Mouse (Mus musculus) left cerebral cortex, postnatal 10 days (tissue): ENCODE results near the gene Mettl23. TPM values are rescaled to one million over a fixed set of nuclear protein-coding genes. Genes with fewer than 3 reads are reported as not detected.
A peak's percentile ranks its signal among the peaks of the same experiment; 100 is the strongest.
"Not testable (repeated sequence)": the region's sequence is repeated elsewhere in the genome, so short reads cannot be mapped to it uniquely, and the experiment has no call there.

Experiments used
- DNase-seq, 2 experiments: peaks; one replicate each; pipeline ENCODE4 v3.0.0; 2021 to 2022; ENCODE audit warnings: low spot score in 2 of 2, mixed read lengths in 1 of 2; ENCODE audit errors: extremely low spot score in 1 of 2
- intact Hi-C: fragments of 180-260 bp; cut with DNase I; formaldehyde crosslinking; loops from one replicate; pipeline ENCODE4 v1.15.1; 2025
- total RNA-seq, 2 experiments: library from RNA; stranded (reverse); gene quantifications; 2 replicates each; pipeline ENCODE4 v1.2.3; 2021

Mettl23 gene
- total RNA-seq, 2 experiments from 2014 or later = 26.7 to 29.4 TPM

GRCm38 (mm10) chr11:116814884-116815415, 28.1 kb upstream of the Mettl23 start:
- DNase-seq = no peak
- intact Hi-C loops = loop anchor here (10.0 kb wide), 1 partner anchor 320 kb away; the partner anchor contains the start of gene Prpsap1

GRCm38 (mm10) chr11:116816769-116817168, 26.3 kb upstream of the Mettl23 start:
- intact Hi-C loops = loop anchor here (10.0 kb wide), 1 partner anchor 322 kb away; the partner anchor contains the start of gene Prpsap1
- DNase-seq = no peak

DNA sequence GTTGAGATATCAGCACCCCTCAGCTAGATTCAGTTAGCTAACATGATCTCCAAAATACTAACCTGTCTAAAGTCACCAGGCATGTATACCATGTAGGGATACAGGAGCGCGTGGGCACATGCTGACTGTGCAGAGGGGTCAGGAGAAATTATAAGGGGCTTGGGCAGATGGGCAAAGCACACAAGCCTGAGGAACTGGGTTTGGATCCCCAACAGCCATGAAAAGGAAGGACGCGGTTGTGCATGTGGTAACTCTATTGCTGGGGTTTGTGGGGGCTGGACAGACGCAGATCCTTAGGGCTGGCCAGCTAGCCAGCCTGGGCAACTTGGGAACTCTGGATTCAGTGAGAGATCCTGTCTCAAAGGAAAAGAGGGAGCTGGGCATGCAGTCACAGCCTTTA, 25.5 kb upstream of the Mettl23 start:
- intact Hi-C loops = loop anchor here (10.0 kb wide), 1 partner anchor 323 kb away; the partner anchor contains the start of gene Prpsap1
- DNase-seq = no peak

DNA sequence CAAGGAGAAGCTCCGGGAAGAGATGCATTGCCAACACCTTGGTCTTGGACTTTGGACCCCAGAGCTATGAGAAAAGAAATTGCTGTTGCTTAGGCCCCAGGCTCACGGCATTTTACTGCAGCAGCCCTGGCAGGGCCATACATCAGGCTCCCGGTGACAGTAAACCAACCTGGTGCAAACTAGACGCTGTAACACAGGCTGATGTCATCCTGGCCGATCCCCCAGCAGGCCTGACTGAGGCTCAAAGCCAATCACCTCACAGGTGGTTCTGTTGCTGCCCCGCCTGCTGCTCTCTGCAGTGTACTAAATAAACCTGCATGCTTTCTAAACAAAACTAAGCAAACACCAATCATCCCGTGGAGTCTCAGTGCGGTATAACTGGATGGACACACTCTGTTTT, 24.4 kb upstream of the Mettl23 start:
- no peak for DNase-seq

DNA sequence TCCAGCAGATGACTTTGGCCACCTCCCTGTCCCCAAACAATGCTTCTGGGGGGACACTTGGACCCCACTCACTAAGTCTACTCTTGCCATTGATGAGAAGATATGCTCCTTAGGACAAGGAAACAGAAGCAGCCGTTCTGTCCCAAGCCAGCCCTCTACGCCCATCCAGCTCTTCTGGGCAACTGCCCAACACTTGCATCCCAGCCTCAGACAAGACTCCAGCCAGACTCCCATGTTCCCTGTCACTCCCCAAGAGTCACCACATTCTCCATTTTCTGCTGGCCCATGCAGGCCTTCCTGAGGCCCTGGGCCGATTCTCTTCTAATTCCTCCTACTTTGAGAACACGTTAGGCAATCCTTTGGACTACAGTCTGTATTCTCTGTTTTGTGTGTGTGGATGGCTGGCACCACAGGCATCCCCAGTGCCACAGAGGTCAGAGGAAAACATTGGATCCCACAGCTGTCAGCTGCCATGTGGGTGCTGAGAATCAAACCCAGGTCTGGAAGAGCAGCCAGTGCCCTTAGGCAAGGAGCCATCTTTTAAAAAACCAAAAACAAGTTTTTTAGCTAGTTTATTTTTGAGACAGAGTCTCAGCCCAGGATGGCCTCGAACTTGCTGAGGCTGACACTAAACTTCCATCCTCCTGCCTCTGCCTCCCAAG, 23.0 kb upstream of the Mettl23 start:
- no peak for DNase-seq
- intact Hi-C loops = loop anchor here (10.0 kb wide), 1 partner anchor 325 kb away; the partner anchor contains the start of gene Prpsap1

More for the DNA sequence above, 24.4 kb upstream of the Mettl23 start:
- intact Hi-C loops = loop anchor here (10.0 kb wide), 1 partner anchor 324 kb away; the partner anchor contains the start of gene Prpsap1

- no peak for DNase-seq
- intact Hi-C loops = no loop called here
Measured at GRCm38 (mm10) chr11:116821057-116821940, 21.8 kb upstream of the Mettl23 start.

DNA sequence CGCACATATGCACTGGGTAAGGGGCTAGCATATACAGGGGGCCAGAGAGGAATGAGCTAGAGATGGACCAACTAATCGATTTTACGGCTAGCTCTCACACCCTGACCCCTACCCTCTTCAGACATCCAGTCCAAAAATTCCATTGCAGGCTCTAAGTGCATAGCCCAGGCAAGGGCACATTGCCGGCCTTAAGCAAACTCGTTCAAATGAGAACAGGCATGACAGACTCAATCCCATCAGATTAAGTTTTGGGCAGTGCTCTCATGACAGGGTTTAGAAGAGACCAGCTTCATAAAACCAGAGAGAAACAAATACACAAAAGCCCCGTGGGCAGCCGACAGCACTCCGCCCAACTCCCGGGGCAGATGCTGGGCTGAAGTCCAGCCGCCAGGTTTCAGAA, 20.9 kb upstream of the Mettl23 start:
- intact Hi-C loops = no loop called here
- no peak for DNase-seq

- DNase-seq = no peak
- intact Hi-C loops = no loop called here
Measured at GRCm38 (mm10) chr11:116822626-116823025, 20.5 kb upstream of the Mettl23 start.

DNA sequence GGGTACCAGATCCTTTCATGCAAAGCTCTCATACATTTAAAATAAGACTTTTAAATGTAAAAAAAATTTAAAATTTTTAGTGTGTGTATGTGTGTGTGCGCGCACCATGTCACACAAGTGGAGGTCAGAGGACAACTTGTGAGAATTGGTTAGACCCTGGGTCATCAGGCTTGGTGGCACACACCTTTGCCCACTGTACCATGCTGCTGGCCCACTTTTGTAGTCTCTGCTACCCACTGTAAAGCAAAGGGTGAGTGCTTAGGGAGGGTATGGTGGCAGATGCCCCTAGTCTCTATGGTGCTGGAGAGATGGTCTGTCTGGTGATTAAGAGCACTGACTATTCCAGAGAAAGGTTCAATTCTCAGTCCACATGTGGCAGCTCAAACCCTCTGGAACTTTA, 19.8 kb upstream of the Mettl23 start:
- intact Hi-C loops = no loop called here
- DNase-seq = no peak

GRCm38 (mm10) chr11:116823885-116824284, 19.2 kb upstream of the Mettl23 start:
- DNase-seq, intact Hi-C loops: not testable (repeated sequence)

GRCm38 (mm10) chr11:116825230-116825629, 17.8 kb upstream of the Mettl23 start:
- intact Hi-C loops = no loop called here
- DNase-seq = no peak

DNA sequence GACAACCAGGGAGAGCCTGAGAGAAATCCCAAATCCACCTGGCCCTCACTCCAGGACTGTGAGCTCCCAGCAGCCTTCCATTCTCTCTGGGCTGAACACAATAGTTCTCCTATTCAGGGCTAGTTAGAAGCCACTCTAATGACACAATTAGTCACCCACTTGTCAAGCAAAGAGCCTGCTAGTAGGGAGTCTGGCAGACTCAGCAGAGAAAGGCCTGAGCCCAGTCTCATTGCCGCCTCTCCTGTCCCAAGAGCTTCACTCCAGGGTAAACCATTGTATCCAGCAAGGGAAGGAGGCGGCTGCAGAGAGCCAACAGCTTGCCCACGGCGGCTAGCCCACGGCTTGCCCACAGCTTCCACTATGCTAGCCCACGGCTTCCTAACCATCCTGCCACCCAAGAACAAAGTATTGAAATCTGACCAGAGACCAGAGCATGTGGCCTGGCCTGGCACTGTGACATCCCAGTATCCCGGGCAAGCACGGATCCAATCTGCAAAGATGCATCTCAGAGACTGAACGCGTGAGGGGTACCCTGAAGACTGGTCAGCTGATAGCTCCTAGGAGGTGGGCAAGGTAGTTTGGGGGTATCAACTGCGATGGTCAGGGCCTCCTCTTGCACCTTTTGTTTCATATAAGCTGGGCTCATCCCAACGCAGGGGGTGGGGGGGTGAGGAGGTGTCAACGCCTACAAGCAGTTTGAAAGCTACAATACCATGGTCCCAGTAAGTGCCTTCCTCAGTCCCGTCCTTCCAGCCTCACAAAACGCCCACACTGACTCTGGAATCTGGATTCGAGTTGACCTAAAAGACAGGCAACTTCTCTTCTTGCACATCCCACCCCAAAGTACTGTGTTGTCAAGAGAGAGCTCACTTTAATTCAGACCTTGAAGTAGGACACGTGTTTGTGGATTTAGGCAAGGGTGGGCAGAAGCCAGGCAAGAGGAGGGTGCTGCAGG, 16.3 kb upstream of the Mettl23 start:
- intact Hi-C loops = no loop called here
- DNase-seq = no peak

DNA sequence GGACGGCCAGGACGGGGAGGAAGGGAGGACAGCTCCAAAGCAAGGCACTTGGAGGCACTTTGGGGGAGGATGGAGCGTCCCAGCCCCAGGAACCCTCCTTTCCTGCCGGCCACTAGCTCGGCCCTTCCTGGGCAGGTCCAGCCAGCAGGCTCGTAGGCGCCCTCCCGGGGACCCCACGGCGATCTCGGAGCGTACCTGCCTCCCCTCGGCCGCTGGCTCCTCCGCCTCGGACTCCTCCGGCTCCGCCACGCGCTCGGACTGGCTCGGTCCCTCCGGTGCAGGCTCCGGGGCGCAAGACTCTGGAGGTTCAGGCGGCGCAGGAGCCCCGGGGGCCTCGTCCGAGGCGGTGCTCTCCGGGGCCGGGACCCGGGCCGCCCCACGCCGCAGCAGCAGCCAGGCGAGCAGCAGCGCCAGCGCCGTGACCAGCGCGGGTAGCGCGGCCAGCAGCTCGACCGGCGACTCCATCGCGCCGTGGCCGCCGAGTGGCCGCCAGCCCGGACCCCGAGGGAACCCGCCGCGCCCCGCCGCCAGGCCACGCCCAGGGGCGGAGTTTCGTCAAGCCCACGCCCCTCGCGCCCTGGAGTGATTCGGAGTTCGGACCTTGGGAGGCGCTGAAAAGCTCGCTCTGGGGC, 15.4 kb upstream of the Mettl23 start, which contains the start of gene Mxra7:
Mxra7 (minus strand) TSS at position 513 of the 632 bp plus-strand sequence.
- intact Hi-C loops = no loop called here
- peak; percentile 52 to 87 for DNase-seq

DNA sequence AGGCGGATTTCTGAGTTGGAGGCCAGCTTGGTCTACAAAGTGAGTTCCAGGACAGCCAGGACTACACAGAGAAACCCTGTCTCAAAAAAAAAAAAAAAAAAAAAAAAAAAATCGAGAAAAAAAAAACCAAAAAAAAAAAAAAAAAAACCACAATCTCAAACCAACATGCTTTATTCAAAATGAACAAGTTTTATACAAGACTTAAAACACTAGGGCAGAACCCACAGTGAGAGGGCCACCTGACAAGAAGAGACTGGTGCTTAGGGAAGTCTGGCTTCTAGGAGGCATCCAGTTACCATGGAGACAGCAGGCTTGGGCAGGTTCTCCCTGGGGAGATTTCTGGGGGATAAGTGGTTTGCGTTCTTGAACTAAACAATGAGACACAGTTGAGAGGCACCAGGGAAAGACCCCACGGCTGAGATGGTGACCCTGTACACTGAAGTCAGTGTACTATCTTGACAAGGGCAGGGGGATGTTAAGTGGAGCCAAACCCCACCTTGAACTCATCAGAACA, 10.8 kb upstream of the Mettl23 start:
- DNase-seq = no peak
- intact Hi-C loops = no loop called here

DNA sequence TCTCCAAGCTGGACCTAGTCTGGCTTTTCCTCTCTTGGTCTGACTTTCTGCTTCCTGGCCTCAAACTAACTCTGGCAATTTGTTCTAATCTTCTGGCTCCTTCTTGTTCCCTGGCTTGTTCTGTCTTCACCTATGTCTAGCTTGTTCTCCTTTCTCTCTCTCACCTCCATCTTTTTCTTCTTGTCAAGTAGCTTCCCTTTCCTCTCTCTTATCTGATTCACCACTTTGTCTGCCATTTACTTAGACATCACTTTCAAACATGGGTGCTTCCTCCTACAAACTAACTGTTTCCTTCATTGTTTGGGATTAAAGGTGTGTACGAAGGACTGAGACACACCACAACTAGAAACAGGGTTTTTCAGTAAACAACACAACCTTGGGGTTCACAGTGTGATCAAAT, 8.1 kb upstream of the Mettl23 start:
- intact Hi-C loops = no loop called here
- no peak for DNase-seq

- intact Hi-C loops = no loop called here
- DNase-seq = no peak
Measured at GRCm38 (mm10) chr11:116836283-116836682, 6.8 kb upstream of the Mettl23 start.

GRCm38 (mm10) chr11:116837441-116837840, 5.6 kb upstream of the Mettl23 start:
- DNase-seq = no peak
- intact Hi-C loops = no loop called here

- no peak for DNase-seq
- intact Hi-C loops = no loop called here
Measured at GRCm38 (mm10) chr11:116838936-116839335, 4.1 kb upstream of the Mettl23 start.
